Mouse (Mus musculus) inflammation-experienced regulatory T-cells, adult 16 weeks (primary cell): ENCODE results near the gene Agap3. TPM values are rescaled to one million over a fixed set of nuclear protein-coding genes. Genes with fewer than 3 reads are reported as not detected.

Experiments used
- polyA plus RNA-seq: library from polyadenylated mRNA; unstranded; fragments of 100-300 nt; shearing (Covaris generic); gene quantifications from one replicate; pipeline ENCODE4 v1.2.1, GENCODE M21; 2017

Gene Agap3
- polyA plus RNA-seq = 4.8 TPM

GRCm38 (mm10) chr5:24452030-24452690, at the start of gene Agap3:
Gene Agap3 (plus strand): TSS chr5:24452177.

DNA sequence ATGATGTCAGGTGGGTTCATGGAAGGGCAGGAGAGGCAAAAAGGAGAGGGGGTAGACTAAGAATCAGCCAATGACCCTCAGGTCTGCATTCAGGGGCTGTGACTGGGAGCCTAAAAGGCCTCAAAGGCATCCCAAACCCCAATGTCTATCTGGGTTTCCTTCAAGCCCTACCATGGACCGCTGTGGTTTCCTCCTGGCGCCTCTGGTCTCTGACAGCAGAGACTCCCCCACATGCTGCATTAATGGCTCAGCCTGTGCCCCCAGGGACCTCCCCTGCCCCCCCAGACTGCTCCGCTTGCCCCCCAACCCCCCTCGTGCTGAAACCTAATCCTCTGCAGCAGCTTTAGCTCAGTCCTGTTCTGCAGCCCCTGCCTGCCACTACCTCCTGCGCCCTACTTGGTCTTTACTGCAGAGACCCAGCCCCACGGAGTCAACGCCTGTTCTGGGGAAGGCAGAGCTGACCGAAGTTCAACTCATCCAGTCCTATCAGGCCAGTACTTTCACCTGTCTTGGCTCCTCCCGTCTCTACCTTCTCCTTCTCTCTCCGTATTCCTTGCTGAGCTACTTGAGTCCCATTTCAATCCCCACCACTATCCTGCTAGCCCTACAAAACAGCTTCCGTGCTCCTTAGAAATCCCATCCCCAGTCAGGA, 38.8 kb upstream of the Agap3 start, which contains the start of gene Asic3:
Gene Asic3 (plus strand): TSS at position 351 of the 652 bp plus-strand sequence.

DNA sequence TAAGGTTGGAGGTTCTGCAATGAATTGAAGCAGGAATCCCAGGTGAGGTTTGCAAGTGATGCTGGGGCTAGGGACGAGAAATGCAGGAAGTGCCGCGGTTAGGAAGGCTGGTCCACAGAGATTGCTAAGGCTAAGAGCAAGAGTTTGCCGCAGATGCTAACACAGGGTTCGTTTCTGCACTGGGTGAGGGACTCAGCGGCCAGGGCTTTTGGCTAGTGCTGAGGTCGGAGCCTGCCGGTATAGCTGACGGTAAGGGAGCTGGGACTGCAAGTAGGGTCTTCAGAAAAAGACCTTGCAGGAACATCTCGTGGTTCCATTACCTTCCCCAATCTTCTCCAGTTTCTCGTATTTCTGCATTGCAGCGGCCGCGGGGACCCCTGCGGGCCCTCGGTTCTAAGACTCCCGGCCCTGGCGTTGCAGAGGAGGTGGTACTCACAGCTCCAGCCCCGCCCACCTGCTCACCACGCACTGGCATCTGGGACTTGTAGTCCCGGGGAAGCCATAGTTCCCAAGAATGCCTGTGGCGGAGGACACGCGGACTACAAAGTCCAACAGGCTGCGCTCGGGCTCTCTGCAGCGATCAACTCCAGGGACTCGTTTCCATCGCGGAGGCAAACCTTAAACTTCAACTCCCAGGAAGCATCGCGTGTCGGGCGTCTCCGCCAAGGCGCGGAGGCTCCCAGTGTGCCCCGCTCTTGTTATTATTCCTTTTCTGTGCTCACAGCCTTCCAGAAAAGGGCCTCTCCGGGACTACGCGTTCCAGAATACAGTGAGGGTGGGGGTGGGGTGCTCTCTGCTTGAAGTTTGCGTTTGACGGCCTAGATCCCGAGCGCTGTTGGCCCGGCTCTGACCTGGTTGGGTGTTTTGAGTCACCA, 28.6 kb upstream of the Agap3 start, which contains the start of the genes Cdk5 and Slc4a2:
Gene Cdk5 (minus strand): TSS at position 402 of the 875 bp plus-strand sequence.
Gene Slc4a2 (plus strand): TSS at position 709 of the 875 bp plus-strand sequence.

GRCm38 (mm10) chr5:24444746-24445427, 7.1 kb upstream of the Agap3 start, which contains the start of gene Fastk:
Gene Fastk (minus strand): TSS chr5:24445287.

GRCm38 (mm10) chr5:24447624-24448298, 4.2 kb upstream of the Agap3 start, which contains the start of gene Tmub1:
Gene Tmub1 (minus strand): TSS chr5:24447854.

DNA sequence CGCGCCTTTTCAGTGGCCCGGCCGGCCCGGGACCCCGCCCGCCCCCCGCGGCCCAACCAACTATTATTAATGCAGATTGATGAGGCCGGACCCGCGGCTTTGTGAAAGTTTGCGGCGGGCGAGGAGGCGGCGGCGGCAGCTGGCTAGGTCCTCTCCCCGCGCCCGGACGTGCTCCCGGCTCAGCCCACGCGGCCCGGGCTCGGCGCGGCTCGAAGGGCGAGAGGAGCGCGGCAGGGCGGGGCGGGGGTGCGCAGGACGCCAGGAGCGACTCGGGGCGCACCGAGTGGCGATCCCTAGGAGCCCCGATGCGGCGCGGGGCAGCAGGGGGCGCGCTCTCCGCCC, 74.9 kb downstream of the Agap3 start, which contains the start of gene Gbx1:
Gene Gbx1 (minus strand): TSS at position 314 of the 342 bp plus-strand sequence.

GRCm38 (mm10) chr5:24540387-24541143, 88.6 kb downstream of the Agap3 start, which contains the start of gene Asb10:
Gene Asb10 (minus strand): TSS chr5:24540978.

Other genes starting within 250 kb of the Agap3 start
- 5.6 TPM for gene Kcnh2, start 100.6 kb upstream of the Agap3 start, polyA plus RNA-seq
- 0.22 TPM for gene Nos3, start 87.4 kb upstream of the Agap3 start, polyA plus RNA-seq
- gene Atg9b, start 60.0 kb upstream of the Agap3 start, polyA plus RNA-seq = 0.89 TPM
- gene Abcb8, start 58.5 kb upstream of the Agap3 start, polyA plus RNA-seq = 27.8 TPM
- not detected for gene Asic3, start 38.8 kb upstream of the Agap3 start, polyA plus RNA-seq
- 90.7 TPM for gene Cdk5, start 28.6 kb upstream of the Agap3 start, polyA plus RNA-seq
- gene Slc4a2, start 28.3 kb upstream of the Agap3 start, polyA plus RNA-seq = 49.6 TPM
- 148 TPM for gene Fastk, start 6.9 kb upstream of the Agap3 start, polyA plus RNA-seq
- 89.2 TPM for gene Tmub1, start 4.3 kb upstream of the Agap3 start, polyA plus RNA-seq
- gene Gbx1, start 75.0 kb downstream of the Agap3 start, polyA plus RNA-seq = not detected
- gene Asb10, start 88.8 kb downstream of the Agap3 start, polyA plus RNA-seq = not detected
- not detected for gene 4931409K22Rik, start 104.6 kb downstream of the Agap3 start, polyA plus RNA-seq
- gene Abcf2, start 125.3 kb downstream of the Agap3 start, polyA plus RNA-seq = 99.2 TPM
- 43.8 TPM for gene Chpf2, start 134.6 kb downstream of the Agap3 start, polyA plus RNA-seq
- 1.6 TPM for gene Smarcd3, start 172.2 kb downstream of the Agap3 start, polyA plus RNA-seq
- 97.9 TPM for gene Nub1, start 233.4 kb downstream of the Agap3 start, polyA plus RNA-seq